Mouse (Mus musculus) left cerebral cortex, adult 2 months (tissue): ENCODE results near the gene Nox4. TPM values are rescaled to one million over a fixed set of nuclear protein-coding genes. Genes with fewer than 3 reads are reported as not detected.

ENCODE experiments used
- DNase-seq, 2 experiments: peaks; one replicate each; pipeline ENCODE4 v3.0.0; 2021 to 2022; ENCODE audit warnings: low spot score in 2 of 2, mixed read lengths in 1 of 2; ENCODE audit errors: extremely low spot score in 1 of 2
- H3K27ac ChIP-seq: fragments of 200-600 bp; 2 replicates; pipeline ENCODE4 v1.8.1; 2022
- H3K4me3 ChIP-seq: fragments of 200-600 bp; 2 replicates; pipeline ENCODE4 v1.8.1; 2022
- CTCF ChIP-seq: fragments of 200-600 bp; IDR thresholded peaks from 2 replicates; pipeline ENCODE4 v1.8.1; 2022; ENCODE audit warnings: antibody characterized with exemption, mild to moderate bottlenecking, moderate library complexity
- intact Hi-C: fragments of 180-260 bp; cut with DNase I; formaldehyde crosslinking; loops from one replicate; pipeline ENCODE4 v1.15.1; 2025
- long read RNA-seq, 2 experiments: library from polyadenylated mRNA; stranded (forward); transcript quantifications; one replicate each; pipeline ENCODE4 v2.0.0; 2021; ENCODE audit warnings: borderline mapping rate in 2 of 2
- total RNA-seq, 2 experiments: library from RNA; stranded (reverse); gene quantifications; 2 replicates each; pipeline ENCODE4 v1.2.3; 2021

Gene Nox4
- total RNA-seq = under 1 TPM in 1 of 2 experiments, not detected in 1; 0.32 TPM
- long read RNA-seq, experiment 1 = 0 reads
- long read RNA-seq, experiment 2 = 0 reads

DNA sequence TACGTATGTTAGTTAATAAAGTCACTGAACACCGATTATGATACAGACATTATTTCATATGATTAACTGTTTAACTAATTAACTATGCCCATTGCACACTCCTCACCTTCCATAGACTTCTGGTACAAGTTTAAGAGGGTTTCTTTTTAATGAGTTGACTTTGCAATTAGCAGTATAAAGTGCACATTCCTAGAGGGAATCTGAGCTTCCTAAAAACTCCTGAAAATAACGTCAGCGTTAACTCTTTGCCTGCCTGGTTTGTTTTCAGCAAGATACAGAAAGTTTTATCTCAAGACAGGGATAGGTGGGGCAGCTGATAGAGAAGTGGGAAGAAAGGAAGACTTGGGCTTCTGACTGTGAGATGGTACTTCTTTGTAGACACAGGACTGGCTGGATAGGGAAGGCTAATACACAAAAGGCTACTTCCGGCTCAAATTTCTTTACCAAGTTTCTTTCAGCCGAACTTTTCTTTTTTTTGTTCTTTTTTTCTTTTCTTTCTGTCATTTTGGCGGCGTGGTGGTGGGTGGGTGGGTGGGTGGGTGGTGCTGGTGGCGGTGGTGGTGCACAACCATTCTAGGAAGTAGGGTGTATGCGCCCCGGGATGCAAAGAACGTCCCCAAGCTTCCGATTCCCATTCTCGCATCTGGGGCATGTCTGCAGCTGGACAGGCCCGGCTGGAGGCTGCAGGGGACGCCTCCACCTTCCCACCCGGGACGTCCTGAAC is at the start of gene Nox4:
Gene Nox4, plus strand, starts transcription at position 241 of the 724 bp plus-strand sequence.
- TF ChIP-seq CTCF = no peak
- DNase-seq = no peak
- Histone ChIP-seq H3K4me3 (peak within 1 kb of the TSS; percentile 44), H3K27ac (no peak within 1 kb of the TSS)
- intact Hi-C loops = no loop called here

DNA sequence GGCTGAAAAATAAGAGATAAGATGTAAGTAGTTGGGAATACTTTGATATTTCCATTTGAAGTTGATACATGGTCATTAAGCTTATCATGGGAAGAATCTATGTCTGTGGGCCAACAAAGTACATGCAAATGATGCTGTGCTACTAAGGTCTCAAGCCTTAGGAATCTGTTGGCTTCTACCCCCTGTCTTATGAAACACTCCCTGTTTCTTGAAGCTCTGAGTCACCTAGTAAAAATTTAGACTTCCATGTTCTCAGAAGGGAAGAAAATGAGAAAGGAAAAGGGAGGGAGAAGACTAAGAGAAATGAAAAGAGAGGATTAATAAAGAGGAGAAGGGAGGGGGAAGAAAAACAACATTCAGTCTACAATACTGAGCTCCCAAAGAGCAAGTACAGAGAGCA is 41.1 kb upstream of the Nox4 start:
- no peak for TF ChIP-seq CTCF
- H3K27ac ChIP-seq = no peak overlapping the region
- intact Hi-C loops = no loop called here
- no peak for DNase-seq
- no peak overlapping the region for H3K4me3 ChIP-seq

DNA sequence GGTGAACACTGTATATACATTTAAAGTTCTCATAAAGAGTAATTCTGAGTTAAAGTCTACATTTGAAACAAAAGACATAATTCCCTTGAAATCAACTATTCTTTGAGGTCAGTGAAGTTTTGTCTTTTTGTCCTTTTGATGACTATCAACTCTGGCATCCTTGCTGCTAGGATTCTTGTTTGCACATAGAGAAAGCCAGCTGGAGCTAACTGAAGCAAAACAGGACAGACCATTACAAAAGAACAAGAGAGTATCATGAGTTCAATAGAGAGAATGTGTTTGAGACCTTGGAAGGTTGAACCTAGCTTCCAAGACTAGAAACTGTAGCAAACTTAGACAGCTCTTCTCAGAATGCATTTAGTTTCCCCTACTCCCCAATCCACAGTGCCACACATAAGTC is 24.2 kb upstream of the Nox4 start:
- no peak for DNase-seq
- H3K27ac ChIP-seq = no peak overlapping the region
- no peak overlapping the region for H3K4me3 ChIP-seq
- TF ChIP-seq CTCF = no peak
- intact Hi-C loops = no loop called here

DNA sequence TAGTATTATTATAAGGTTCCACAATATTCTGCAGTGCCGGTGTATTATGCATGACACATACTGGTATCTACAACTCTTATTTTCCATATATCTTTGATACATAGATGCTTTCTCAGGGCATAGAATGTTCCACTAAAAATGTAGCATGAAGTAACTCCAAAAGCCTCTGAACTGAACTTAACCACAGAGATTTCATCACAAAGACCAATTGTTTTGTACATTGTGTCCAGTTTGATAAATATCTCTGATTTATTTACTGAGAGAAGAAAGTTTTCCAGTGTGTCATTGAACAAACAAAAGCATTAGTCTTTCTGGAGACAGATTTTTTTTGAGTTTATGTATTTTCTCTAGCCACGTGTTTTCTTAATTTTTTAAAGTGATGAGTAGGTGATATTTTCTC is 23.1 kb upstream of the Nox4 start:
- Histone ChIP-seq H3K27ac (no peak overlapping the region), H3K4me3 (no peak overlapping the region)
- intact Hi-C loops = no loop called here
- no peak for TF ChIP-seq CTCF
- no peak for DNase-seq

DNA sequence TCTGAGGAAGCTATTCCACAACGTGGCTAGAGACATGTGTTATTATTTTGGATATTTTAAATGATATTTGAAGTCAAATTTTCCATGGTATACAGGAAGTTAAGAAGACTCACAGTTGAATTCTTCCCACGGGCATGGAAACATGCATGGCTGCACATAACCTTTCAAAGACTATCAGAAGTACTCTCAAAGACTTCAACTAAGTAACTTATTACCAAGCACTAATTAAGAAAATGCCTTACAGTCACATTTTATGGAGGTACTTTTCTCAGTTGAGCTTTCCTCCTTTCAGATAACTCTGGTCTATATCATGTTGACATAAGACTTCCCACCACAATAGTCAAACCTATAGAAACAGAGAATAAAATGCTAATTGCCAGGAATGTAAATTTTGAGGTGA is 20.3 kb upstream of the Nox4 start:
- no peak for TF ChIP-seq CTCF
- Histone ChIP-seq H3K27ac (no peak overlapping the region), H3K4me3 (no peak overlapping the region)
- intact Hi-C loops = no loop called here
- no peak for DNase-seq

DNA sequence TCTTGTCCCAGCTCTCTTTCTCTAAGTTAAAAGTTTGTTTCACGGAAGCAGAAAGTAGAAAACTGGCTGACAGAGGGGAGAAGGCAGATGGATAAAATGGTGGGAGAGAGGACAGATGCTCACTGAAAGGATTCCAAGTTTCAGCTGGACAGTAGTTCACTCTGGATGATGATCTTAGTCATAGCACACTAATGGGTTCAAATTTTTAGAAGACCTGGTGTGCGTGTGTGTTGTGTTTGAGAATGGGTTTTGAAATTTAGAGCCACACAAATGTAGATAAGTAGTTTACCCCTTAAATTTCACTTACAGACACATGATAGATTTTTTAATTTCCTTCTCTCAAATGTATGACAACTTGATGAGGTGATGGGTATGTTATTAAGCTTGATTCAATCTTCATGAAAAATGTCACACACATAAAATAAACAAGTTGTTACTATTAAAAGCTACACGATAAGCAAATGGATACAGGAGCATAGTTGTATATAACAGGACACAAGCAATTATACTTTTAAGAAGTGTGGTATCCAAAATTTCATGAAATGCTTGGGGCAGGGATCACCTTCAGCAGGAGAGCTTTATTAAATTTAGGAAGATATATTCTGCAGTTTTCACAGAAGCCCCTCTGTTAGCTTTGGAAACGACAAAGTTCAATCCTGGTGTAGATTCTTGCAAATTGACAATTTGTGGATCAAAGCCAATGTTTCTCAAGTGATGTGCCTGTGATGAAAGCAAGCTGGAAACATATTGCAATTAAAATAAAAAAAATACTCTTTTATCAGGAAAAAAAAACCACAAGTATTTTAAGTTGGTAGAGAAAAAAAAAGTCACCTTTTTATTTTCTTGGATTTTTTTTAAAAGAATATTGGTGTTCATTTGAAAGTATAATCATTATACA is 18.6 kb upstream of the Nox4 start:
- no peak for DNase-seq
- intact Hi-C loops = no loop called here
- no peak for TF ChIP-seq CTCF
- H3K27ac ChIP-seq = no peak overlapping the region
- H3K4me3 ChIP-seq = no peak overlapping the region

DNA sequence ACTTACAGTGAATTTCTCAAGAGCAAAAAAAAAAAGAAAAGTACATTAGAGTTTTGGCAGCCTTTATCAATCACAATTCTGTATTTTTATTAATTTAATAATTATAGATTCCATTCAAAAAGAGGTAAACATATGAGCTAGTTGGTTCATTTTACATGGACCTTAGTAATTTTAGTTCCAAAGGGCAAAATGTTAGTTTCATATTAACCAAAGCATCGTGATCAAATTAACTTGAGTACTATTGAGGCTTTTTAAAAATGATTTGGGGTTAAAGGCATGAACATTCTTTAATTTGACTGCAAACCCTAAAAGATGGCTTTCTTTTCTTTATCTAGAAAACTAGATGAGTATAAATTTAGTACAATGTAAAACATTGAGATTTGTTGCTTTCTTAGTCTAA is 16.4 kb upstream of the Nox4 start:
- TF ChIP-seq CTCF = no peak
- H3K4me3 ChIP-seq = no peak overlapping the region
- DNase-seq = no peak
- intact Hi-C loops = no loop called here
- H3K27ac ChIP-seq = no peak overlapping the region

DNA sequence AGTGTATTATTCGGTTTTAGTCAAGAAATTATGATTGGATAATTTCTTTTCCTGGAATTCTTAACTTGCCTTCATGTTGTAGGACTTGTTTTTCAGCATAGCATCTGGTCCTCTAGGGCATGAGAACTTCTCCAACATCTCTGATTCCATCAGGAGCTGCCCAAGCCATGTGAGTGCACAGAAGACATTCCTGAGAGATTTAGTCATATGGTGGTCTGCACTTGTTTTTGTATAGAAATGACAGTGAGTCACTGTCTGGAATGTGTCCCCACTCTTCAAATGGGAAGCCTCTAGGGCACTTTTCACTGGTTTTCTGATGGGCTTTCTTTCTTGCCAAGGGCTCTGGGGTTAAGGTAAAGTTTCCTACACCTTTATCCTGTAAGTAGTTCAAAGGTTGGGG is 4.8 kb upstream of the Nox4 start:
- intact Hi-C loops = no loop called here
- TF ChIP-seq CTCF = no peak
- no peak for DNase-seq
- H3K4me3 ChIP-seq = no peak overlapping the region
- no peak overlapping the region for H3K27ac ChIP-seq

DNA sequence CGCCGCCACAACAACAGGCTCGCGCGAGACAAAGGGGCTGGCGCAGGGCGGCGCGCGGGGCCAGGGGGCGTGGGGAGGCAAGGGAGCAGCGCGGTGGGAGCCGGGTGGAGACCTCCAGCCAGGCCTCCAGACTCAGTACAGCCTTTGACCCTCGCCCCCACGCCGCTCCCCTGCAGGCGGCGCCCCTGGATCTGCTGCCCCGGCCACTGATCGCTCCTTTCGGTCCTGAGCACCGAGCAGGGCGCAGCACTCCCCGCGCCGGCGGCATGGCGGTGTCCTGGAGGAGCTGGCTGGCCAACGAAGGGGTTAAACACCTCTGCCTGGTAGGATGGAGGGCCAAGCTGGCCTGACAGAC is 661 bp downstream of the Nox4 start:
- peak overlapping the region; percentile 44 for H3K4me3 ChIP-seq
- intact Hi-C loops = no loop called here
- no peak for DNase-seq
- no peak for TF ChIP-seq CTCF
- no peak overlapping the region for H3K27ac ChIP-seq

DNA sequence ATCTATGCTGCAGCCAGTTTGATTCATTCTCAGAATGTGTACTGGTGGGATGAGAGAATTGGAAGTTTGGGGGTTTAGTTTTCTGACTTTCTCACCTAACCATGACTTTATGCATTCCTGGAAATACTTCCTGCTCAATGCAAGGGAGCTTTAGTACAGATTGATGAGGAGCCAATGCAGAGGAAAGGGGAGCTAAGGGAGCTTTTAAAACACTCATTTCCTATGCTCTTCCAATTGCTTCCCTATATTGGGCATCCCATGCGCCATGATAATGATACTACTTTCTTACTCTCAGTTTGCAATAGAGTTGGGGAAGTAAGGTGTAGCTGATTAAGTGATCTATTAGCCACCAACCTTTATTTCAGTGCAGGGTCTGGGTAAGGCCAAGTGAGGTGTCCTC is 1.0 kb downstream of the Nox4 start:
- intact Hi-C loops = no loop called here
- Histone ChIP-seq H3K27ac (no peak overlapping the region), H3K4me3 (peak overlapping the region; percentile 44)
- TF ChIP-seq CTCF = no peak
- DNase-seq = no peak

DNA sequence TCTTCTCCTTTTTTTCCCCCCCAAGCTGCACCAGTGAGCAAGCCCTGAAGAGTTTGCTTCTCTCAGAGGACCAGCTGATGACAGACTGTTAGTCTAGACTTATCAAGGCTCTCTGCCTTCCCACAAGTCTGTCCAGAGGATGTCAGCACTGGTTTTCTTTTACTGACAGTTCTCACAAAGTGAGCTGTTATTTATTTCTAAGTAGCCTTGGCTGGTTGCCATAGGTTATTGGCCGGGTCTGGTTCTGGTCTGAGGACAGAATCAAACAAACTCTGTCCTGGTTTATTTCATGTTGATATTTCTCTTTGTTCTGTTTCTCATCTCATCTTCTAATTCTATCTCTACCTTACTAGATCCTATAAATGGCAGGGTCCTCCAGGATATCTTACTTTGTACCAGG is 2.0 kb downstream of the Nox4 start:
- H3K4me3 ChIP-seq = no peak overlapping the region
- intact Hi-C loops = no loop called here
- H3K27ac ChIP-seq = no peak overlapping the region
- no peak for TF ChIP-seq CTCF
- no peak for DNase-seq

DNA sequence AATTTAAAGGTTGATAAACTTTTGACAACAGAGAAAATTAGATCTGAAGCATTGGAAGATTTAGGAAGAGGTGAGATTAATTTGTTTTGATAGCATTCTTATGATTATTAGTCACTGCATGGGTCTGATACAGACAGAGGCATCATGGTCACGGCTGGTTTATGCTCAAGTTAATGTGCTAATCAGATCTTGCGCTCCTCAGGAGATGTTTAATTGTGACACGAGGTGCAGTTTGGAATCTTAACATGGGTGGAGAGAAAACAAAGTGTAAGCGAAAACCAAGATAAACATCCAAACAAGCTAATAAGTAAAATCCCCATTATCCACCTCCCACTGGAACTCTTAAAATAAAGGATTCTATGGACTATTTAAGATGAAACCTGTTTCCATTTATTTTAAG is 6.2 kb downstream of the Nox4 start:
- H3K4me3 ChIP-seq = no peak overlapping the region
- DNase-seq = no peak
- intact Hi-C loops = no loop called here
- TF ChIP-seq CTCF = no peak
- H3K27ac ChIP-seq = no peak overlapping the region

DNA sequence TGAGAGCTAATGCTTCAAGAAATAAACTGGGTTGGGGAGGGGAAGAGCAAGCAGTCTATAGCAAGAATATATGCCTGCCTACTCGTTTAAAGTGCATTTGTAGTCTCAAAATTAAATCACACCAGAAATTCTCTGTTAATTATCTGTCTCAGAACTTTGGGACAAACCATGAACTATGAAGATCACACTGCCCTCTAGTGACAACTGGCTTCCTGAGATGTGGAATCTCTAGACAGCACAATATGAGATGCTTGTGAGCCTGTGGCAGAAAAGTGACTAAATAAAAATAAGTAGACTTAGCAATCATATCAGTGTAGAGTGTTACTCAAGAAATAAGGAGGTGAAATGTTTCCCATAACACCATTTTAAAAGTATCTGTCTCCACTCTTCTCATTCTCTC is 31.3 kb downstream of the Nox4 start:
- intact Hi-C loops = loop anchor here (1.0 to 2.0 kb wide), 2 partner anchors 167 to 290 kb away; no protein-coding TSS in a partner anchor
- peak; percentile 15 for DNase-seq
- TF ChIP-seq CTCF = peak; percentile 68
- Histone ChIP-seq H3K27ac (no peak overlapping the region), H3K4me3 (no peak overlapping the region)
